Mouse (Mus musculus): ENCODE measurements around the gene Disp1. TPM values are rescaled to one million over a fixed set of nuclear protein-coding genes. Genes with fewer than 3 reads are reported as not detected.

Disp1 gene
- total RNA-seq, 2 experiments from 2014 or later, result 10.2 to 14.9 TPM

DNA sequence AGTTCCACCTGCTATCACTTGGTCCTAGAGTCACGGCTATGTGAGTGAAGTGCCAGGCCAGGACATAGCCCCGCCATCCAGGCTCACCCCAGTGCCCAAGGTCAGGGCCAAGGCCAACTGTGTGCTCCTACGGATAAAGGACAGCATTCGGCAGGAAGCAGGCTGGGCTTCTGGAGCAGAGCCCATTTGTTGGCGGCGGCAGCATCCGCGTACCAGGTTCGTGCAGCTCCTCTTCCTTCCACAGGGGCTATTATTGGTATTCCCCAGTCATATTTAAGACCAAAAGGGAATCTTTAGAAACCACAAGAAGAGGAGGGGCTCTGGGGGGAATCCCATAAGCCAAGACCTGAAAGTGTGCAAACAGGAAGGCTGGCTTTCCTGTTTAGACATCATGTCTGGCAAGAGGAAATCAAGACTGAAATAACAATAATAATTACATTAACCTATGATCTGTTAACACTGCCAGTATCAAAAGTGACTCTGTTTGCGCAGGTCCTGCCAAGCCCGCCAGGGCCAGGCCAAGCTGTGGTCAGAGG, 180.4 kb downstream of the Disp1 start:
- peak; percentile 60 for DNase-seq

DNA sequence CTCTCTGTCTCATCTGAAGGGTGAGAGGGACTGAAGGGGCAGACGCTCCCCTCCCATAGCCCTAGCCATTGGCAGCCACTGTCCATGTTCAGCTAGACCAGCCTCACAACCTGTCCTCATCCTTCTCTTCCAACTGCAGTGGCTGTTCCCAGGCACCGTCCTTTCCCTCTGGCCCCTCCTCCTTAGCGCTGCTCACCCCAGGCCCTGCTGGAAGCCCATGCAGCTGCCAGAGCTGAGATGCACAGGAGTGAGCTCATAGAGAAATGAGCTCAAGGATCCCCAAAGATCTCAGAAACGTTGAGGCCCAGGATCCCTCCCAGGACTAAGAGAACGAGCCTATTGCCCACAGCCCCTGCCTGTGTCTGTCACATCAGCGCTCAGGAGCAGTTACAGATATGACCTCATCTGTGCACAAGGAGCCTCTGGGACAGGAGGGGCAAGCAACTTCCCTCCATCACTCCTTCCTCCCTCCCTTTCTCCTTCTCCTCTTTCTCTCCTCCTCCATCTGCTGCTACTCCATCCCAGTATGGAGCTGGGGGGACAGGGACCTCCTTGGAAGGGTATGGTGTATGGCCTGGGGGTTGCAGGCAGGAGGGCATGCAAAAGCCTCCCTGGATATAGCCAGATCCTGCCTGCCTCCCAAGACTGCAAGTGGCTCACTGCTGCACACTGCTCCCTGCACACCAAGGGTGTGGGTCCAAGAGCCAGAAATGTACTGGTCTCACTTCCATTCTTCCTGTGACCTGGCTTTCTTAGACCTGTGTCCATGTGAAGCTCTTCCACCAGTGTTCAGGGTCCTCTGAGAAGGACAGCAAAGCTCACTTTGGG, 181.2 kb downstream of the Disp1 start:
- DNase-seq, result no peak

DNA sequence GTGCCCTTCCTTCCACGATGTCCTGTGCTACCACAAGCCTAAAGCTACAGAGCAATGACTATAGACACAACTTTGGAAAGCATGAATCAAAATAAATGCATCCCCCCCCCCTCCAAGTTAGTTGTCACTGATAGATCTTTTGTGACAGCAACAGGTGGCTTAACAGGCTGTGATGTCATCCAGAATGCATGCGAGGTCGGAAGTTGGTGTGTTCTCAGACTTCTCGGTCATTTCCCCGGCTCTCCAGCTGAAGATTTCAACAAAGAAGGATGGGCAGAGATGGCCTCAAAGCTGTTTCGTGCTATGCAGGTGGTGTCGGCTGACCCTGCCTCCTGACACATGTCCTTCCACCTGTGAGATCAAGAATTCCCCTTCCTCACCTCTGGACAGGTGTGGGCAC, 181.9 kb downstream of the Disp1 start:
- no peak for DNase-seq

Small RNA genes lying within 50 kb of the gene (microRNA-seq; reads per million reads assigned to microRNA genes)
- not detected for gene Gm24975

Other genes with a start within 250 kb of the Disp1 start
- gene Aida, start 75.1 kb upstream of the Disp1 start, total RNA-seq (2021), result 10 to 100 TPM; 41.3 to 51.6 TPM
- gene Brox, start 75.7 kb upstream of the Disp1 start, total RNA-seq (2021), result 10 to 100 TPM; 45.0 to 46.0 TPM
- gene Mia3, start 148.0 kb upstream of the Disp1 start, total RNA-seq (2021), result 100 to 1,000 TPM; 134 to 148 TPM
- 10 to 100 TPM; 12.7 to 13.3 TPM for gene Taf1a, start 167.5 kb upstream of the Disp1 start, total RNA-seq (2021)
- gene Hhipl2, start 196.7 kb upstream of the Disp1 start, total RNA-seq (2021), result not detected